Mouse (Mus musculus) megakaryocyte, embryonic 14.5 days (primary cell): ENCODE data around the gene Clic4.

ENCODE experiments used
- FLI1 ChIP-seq: IDR thresholded peaks from 2 replicates; pipeline ENCODE4 v1.6.1; 2012; ENCODE audit warnings: low read length, inconsistent platforms, mixed read lengths
- GATA1 ChIP-seq: IDR thresholded peaks from 3 replicates; pipeline ENCODE4 v1.6.1; 2012; ENCODE audit warnings: mixed read lengths, low read length, inconsistent platforms, borderline replicate concordance

GRCm38 (mm10) chr4:135271419-135271828 is 1.2 kb downstream of the Clic4 start:
- no peak for TF ChIP-seq GATA1
- no peak for TF ChIP-seq FLI1
